Mouse (Mus musculus): ENCODE results near the gene Pex1. TPM values are rescaled to one million over a fixed set of nuclear protein-coding genes. Genes with fewer than 3 reads are reported as not detected.
A peak's percentile ranks its signal among the peaks of the same experiment; 100 is the strongest.
"Not testable (repeated sequence)": the region's sequence is repeated elsewhere in the genome, so short reads cannot be mapped to it uniquely, and the experiment has no call there.

Pex1 gene
- polyA plus RNA-seq, 1 experiment from 2014 or later: 12.4 TPM

- Histone ChIP-seq H3K4me2 (no peak overlapping the region), H3K4me1 (ENCODE audit: insufficient read depth) (no peaks in the 10 kb centered on the region), H3K4me3 (ENCODE audit: low read depth, low read length) (no peak overlapping the region), H3K27ac (ENCODE audit: low read depth) (no peak overlapping the region), H3K36me3 (ENCODE audit: insufficient read depth) (peaks cover 97% of the 10 kb centered on the region), H3K9ac (no peak overlapping the region), H3K9me3 (ENCODE audit: low read depth, low read length) (peaks cover 3% of the 10 kb centered on the region; the same call in 1 of the 2 replicates), H3K27me3 (ENCODE audit: insufficient read depth, low read length) (no peaks in the 10 kb centered on the region)
- ATAC-seq (ENCODE audit: insufficient read depth): no peak
- WGBS: 87% methylated on average over 7 of the region's 7 CpGs
- DNase-seq: no peak
- TF ChIP-seq CTCF (IDR thresholded peaks at IDR 0.05; ENCODE audit: low read depth): no peak
These were observed 16.8 kb upstream of the Pex1 start for GRCm38 (mm10) chr5:3579066-3579465.

GRCm38 (mm10) chr5:3596399-3596766 is 517 bp downstream of the Pex1 start, which contains the start of gene Rbm48:
Rbm48 (minus strand) TSS chr5:3596585.
- DNase-seq (peak; percentile 87), ATAC-seq (ENCODE audit: insufficient read depth) (peak; percentile 88)
- peak within 1 kb of the TSS; percentile 74 for H3K4me2 ChIP-seq
- H3K9ac ChIP-seq: peak within 1 kb of the TSS; percentile 66
- H3K27ac ChIP-seq (ENCODE audit: low read depth): peak within 1 kb of the TSS; percentile 33; the same call in 1 of the 2 replicates
- H3K27me3 ChIP-seq (ENCODE audit: insufficient read depth, low read length): no peaks in the 10 kb centered on the region
- peak within 1 kb of the TSS; percentile 78 for H3K4me3 ChIP-seq (ENCODE audit: low read depth, low read length)
- peak; percentile 83 for TF ChIP-seq CTCF (IDR thresholded peaks at IDR 0.05; ENCODE audit: low read depth)
- H3K36me3 ChIP-seq (ENCODE audit: insufficient read depth): peaks cover 9% of the 10 kb centered on the region
- H3K9me3 ChIP-seq (ENCODE audit: low read depth, low read length): no peaks in the 10 kb centered on the region
- under 1% methylated on average over 31 of the region's 31 CpGs for WGBS
- H3K4me1 ChIP-seq (ENCODE audit: insufficient read depth): no peaks in the 10 kb centered on the region

- Histone ChIP-seq H3K4me2 (peak overlapping the region; percentile 74), H3K27ac (ENCODE audit: low read depth) (no peak overlapping the region), H3K4me3 (ENCODE audit: low read depth, low read length) (peak overlapping the region; percentile 78), H3K9ac (peak overlapping the region; percentile 66; the same call in 1 of the 2 replicates), H3K27me3 (ENCODE audit: insufficient read depth, low read length) (no peaks in the 10 kb centered on the region), H3K9me3 (ENCODE audit: low read depth, low read length) (no peaks in the 10 kb centered on the region), H3K36me3 (ENCODE audit: insufficient read depth) (0 out of 2 replicates have a peak, but pooled peaks cover 3% of the 10 kb centered on the region), H3K4me1 (ENCODE audit: insufficient read depth) (no peaks in the 10 kb centered on the region)
- DNase-seq: no peak
- no peak for ATAC-seq (ENCODE audit: insufficient read depth)
- no peak for TF ChIP-seq CTCF (IDR thresholded peaks at IDR 0.05; ENCODE audit: low read depth)
These were observed 1.3 kb downstream of the Pex1 start for GRCm38 (mm10) chr5:3597171-3597570.

GRCm38 (mm10) chr5:3598766-3599165 is 2.9 kb downstream of the Pex1 start:
- TF ChIP-seq CTCF (IDR thresholded peaks at IDR 0.05; ENCODE audit: low read depth): no peak
- Histone ChIP-seq H3K4me3 (ENCODE audit: low read depth, low read length) (no peak overlapping the region), H3K9ac (no peak overlapping the region), H3K4me2 (no peak overlapping the region), H3K36me3 (ENCODE audit: insufficient read depth) (no peaks in the 10 kb centered on the region), H3K4me1 (ENCODE audit: insufficient read depth) (no peaks in the 10 kb centered on the region), H3K9me3 (ENCODE audit: low read depth, low read length) (no peaks in the 10 kb centered on the region), H3K27me3 (ENCODE audit: insufficient read depth, low read length) (no peaks in the 10 kb centered on the region), H3K27ac (ENCODE audit: low read depth) (no peak overlapping the region)
- DNase-seq: no peak
- WGBS: 88% methylated on average over 5 of the region's 5 CpGs
- no peak for ATAC-seq (ENCODE audit: insufficient read depth)

- 52% methylated on average over 1 of the region's 1 CpGs for WGBS
- Histone ChIP-seq H3K36me3 (ENCODE audit: insufficient read depth) (0 out of 2 replicates have a peak, but pooled peaks cover 4% of the 10 kb centered on the region), H3K27ac (ENCODE audit: low read depth) (no peak overlapping the region), H3K4me3 (ENCODE audit: low read depth, low read length) (no peak overlapping the region), H3K4me1 (ENCODE audit: insufficient read depth) (no peaks in the 10 kb centered on the region), H3K9me3 (ENCODE audit: low read depth, low read length) (no peaks in the 10 kb centered on the region), H3K9ac (no peak overlapping the region), H3K27me3 (ENCODE audit: insufficient read depth, low read length) (no peaks in the 10 kb centered on the region), H3K4me2 (no peak overlapping the region)
- no peak for TF ChIP-seq CTCF (IDR thresholded peaks at IDR 0.05; ENCODE audit: low read depth)
- DNase-seq (no peak), ATAC-seq (ENCODE audit: insufficient read depth) (no peak)
These were observed 4.4 kb downstream of the Pex1 start for GRCm38 (mm10) chr5:3600298-3600697.

- Histone ChIP-seq H3K4me1 (ENCODE audit: insufficient read depth) (no peaks in the 10 kb centered on the region), H3K27me3 (ENCODE audit: insufficient read depth, low read length) (no peaks in the 10 kb centered on the region), H3K9me3 (ENCODE audit: low read depth, low read length) (no peaks in the 10 kb centered on the region), H3K9ac (no peak overlapping the region), H3K27ac (ENCODE audit: low read depth) (no peak overlapping the region), H3K36me3 (ENCODE audit: insufficient read depth) (peaks cover 9% of the 10 kb centered on the region), H3K4me3 (ENCODE audit: low read depth, low read length) (no peak overlapping the region), H3K4me2 (no peak overlapping the region)
- TF ChIP-seq CTCF (IDR thresholded peaks at IDR 0.05; ENCODE audit: low read depth): no peak
- ATAC-seq (ENCODE audit: insufficient read depth): no peak
- no peak for DNase-seq
- 79% methylated on average over 3 of the region's 3 CpGs for WGBS
These were observed 4.9 kb downstream of the Pex1 start for GRCm38 (mm10) chr5:3600790-3601189.

- Histone ChIP-seq H3K4me1 (ENCODE audit: insufficient read depth) (no peaks in the 10 kb centered on the region), H3K9me3 (ENCODE audit: low read depth, low read length) (no peaks in the 10 kb centered on the region), H3K27ac (ENCODE audit: low read depth) (no peak overlapping the region), H3K4me2 (no peak overlapping the region), H3K36me3 (ENCODE audit: insufficient read depth) (peaks cover 42% of the 10 kb centered on the region), H3K9ac (no peak overlapping the region), H3K4me3 (ENCODE audit: low read depth, low read length) (no peak overlapping the region), H3K27me3 (ENCODE audit: insufficient read depth, low read length) (no peaks in the 10 kb centered on the region)
- no peak for TF ChIP-seq CTCF (IDR thresholded peaks at IDR 0.05; ENCODE audit: low read depth)
- 92% methylated on average over 9 of the region's 9 CpGs for WGBS
- ATAC-seq (ENCODE audit: insufficient read depth) (no peak), DNase-seq (no peak)
These were observed 11.2 kb downstream of the Pex1 start for GRCm38 (mm10) chr5:3607114-3607513.

GRCm38 (mm10) chr5:3609241-3609640 is 13.4 kb downstream of the Pex1 start:
- peaks cover 47% of the 10 kb centered on the region for H3K36me3 ChIP-seq (ENCODE audit: insufficient read depth)
- no peak for TF ChIP-seq CTCF (IDR thresholded peaks at IDR 0.05; ENCODE audit: low read depth)
- no peaks in the 10 kb centered on the region for H3K4me1 ChIP-seq (ENCODE audit: insufficient read depth)
- DNase-seq: no peak
- WGBS: 91% methylated on average over 7 of the region's 7 CpGs
- no peaks in the 10 kb centered on the region for H3K9me3 ChIP-seq (ENCODE audit: low read depth, low read length)
- H3K27ac ChIP-seq (ENCODE audit: low read depth): no peak overlapping the region
- no peak overlapping the region for H3K9ac ChIP-seq
- H3K4me3 ChIP-seq (ENCODE audit: low read depth, low read length): no peak overlapping the region
- no peaks in the 10 kb centered on the region for H3K27me3 ChIP-seq (ENCODE audit: insufficient read depth, low read length)
- no peak overlapping the region for H3K4me2 ChIP-seq
- ATAC-seq (ENCODE audit: insufficient read depth): no peak

GRCm38 (mm10) chr5:3611835-3612234 is 16.0 kb downstream of the Pex1 start:
- peaks cover 48% of the 10 kb centered on the region for H3K36me3 ChIP-seq (ENCODE audit: insufficient read depth)
- not testable (repeated sequence) for H3K27ac ChIP-seq (ENCODE audit: low read depth); ATAC-seq (ENCODE audit: insufficient read depth); DNase-seq; H3K9ac ChIP-seq; H3K9me3 ChIP-seq (ENCODE audit: low read depth, low read length); H3K4me2 ChIP-seq; H3K27me3 ChIP-seq (ENCODE audit: insufficient read depth, low read length); H3K4me1 ChIP-seq (ENCODE audit: insufficient read depth); H3K4me3 ChIP-seq (ENCODE audit: low read depth, low read length)
- WGBS: 89% methylated on average over 2 of the region's 2 CpGs

Data from lung, embryonic 14.5 days (tissue).